Mouse (Mus musculus): ENCODE data around the gene Mrpl50. TPM values are rescaled to one million over a fixed set of nuclear protein-coding genes. Genes with fewer than 3 reads are reported as not detected.
"Not testable (repeated sequence)": the region's sequence is repeated elsewhere in the genome, so short reads cannot be mapped to it uniquely, and the experiment has no call there.

Gene Mrpl50
- total RNA-seq, 2 experiments from 2014 or later: 31.4 to 33.8 TPM

- not testable (repeated sequence) for DNase-seq (ENCODE audit: extremely low spot score in 1 of 2, low spot score in 1 of 2)
Measured at GRCm38 (mm10) chr4:49510236-49510835, 10.6 kb downstream of the Mrpl50 start.

- no peak for DNase-seq (ENCODE audit: extremely low spot score in 1 of 2, low spot score in 1 of 2)
Measured at GRCm38 (mm10) chr4:49509183-49509582, 11.7 kb downstream of the Mrpl50 start.

GRCm38 (mm10) chr4:49506386-49506785, 14.5 kb downstream of the Mrpl50 start, which contains the start of gene Baat:
Gene Baat, minus strand, starts transcription at chr4:49506557.
- no peak for DNase-seq (ENCODE audit: extremely low spot score in 1 of 2, low spot score in 1 of 2)

- DNase-seq (ENCODE audit: extremely low spot score in 1 of 2, low spot score in 1 of 2): no peak
Measured at GRCm38 (mm10) chr4:49503563-49503962, 17.3 kb downstream of the Mrpl50 start.

GRCm38 (mm10) chr4:49485934-49486650, 34.8 kb downstream of the Mrpl50 start:
- not testable (repeated sequence) for DNase-seq (ENCODE audit: extremely low spot score in 1 of 2, low spot score in 1 of 2)

- DNase-seq (ENCODE audit: extremely low spot score in 1 of 2, low spot score in 1 of 2): no peak
Measured at GRCm38 (mm10) chr4:49485442-49485841, 35.5 kb downstream of the Mrpl50 start.

GRCm38 (mm10) chr4:49480896-49481295, 40.0 kb downstream of the Mrpl50 start:
- no peak for DNase-seq (ENCODE audit: extremely low spot score in 1 of 2, low spot score in 1 of 2)

GRCm38 (mm10) chr4:49480104-49480760, 40.7 kb downstream of the Mrpl50 start:
- no peak for DNase-seq (ENCODE audit: extremely low spot score in 1 of 2, low spot score in 1 of 2)

GRCm38 (mm10) chr4:49479035-49479434, 41.9 kb downstream of the Mrpl50 start:
- not testable (repeated sequence) for DNase-seq (ENCODE audit: extremely low spot score in 1 of 2, low spot score in 1 of 2)

- no peak for DNase-seq (ENCODE audit: extremely low spot score in 1 of 2, low spot score in 1 of 2)
Measured at GRCm38 (mm10) chr4:49478118-49478877, 42.6 kb downstream of the Mrpl50 start.

- no peak for DNase-seq (ENCODE audit: extremely low spot score in 1 of 2, low spot score in 1 of 2)
Measured at GRCm38 (mm10) chr4:49474583-49474982, 46.3 kb downstream of the Mrpl50 start.

GRCm38 (mm10) chr4:49473435-49474100, 47.3 kb downstream of the Mrpl50 start, which contains the start of gene Acnat1:
Gene Acnat1, minus strand, starts transcription at chr4:49473912.
- no peak for DNase-seq (ENCODE audit: extremely low spot score in 1 of 2, low spot score in 1 of 2)

- DNase-seq (ENCODE audit: extremely low spot score in 1 of 2, low spot score in 1 of 2): no peak
Measured at GRCm38 (mm10) chr4:49469435-49470151, 51.3 kb downstream of the Mrpl50 start.

- DNase-seq (ENCODE audit: extremely low spot score in 1 of 2, low spot score in 1 of 2): no peak
Measured at GRCm38 (mm10) chr4:49467360-49467759, 53.5 kb downstream of the Mrpl50 start.

Other genes starting within 250 kb of the Mrpl50 start
- under 1 TPM in 1 of 2 experiments, not detected in 1; 0.20 TPM for gene Acnat2, start 112.9 kb downstream of the Mrpl50 start, total RNA-seq (2021)
- under 1 TPM; 0.20 to 0.52 TPM for gene Acnat1, start 47.2 kb downstream of the Mrpl50 start, total RNA-seq (2021)
- under 1 TPM in 1 of 2 experiments, not detected in 1; 0.19 TPM for gene Baat, start 14.5 kb downstream of the Mrpl50 start, total RNA-seq (2021)
- 10 to 100 TPM; 23.1 to 28.3 TPM for gene Zfp189, start 83 bp upstream of the Mrpl50 start, total RNA-seq (2021)
- gene Aldob, start 28.5 kb upstream of the Mrpl50 start, total RNA-seq (2021): 1 to 10 TPM; 1.3 to 1.9 TPM
- gene Tmem246, start 76.8 kb upstream of the Mrpl50 start, total RNA-seq (2021): 10 to 100 TPM; 66.0 to 75.9 TPM
- gene Rnf20, start 110.9 kb upstream of the Mrpl50 start, total RNA-seq (2021): 10 to 100 TPM; 60.5 to 73.3 TPM
- 1 to 10 TPM in 1 of 2 experiments, under 1 TPM in 1; 0.32 to 1.1 TPM for gene Ppp3r2, start 160.9 kb upstream of the Mrpl50 start, total RNA-seq (2021)

Data from layer of hippocampus, postnatal 25 days (tissue).